Mouse (Mus musculus): ENCODE data around the gene Slc5a11. TPM values are rescaled to one million over a fixed set of nuclear protein-coding genes. Genes with fewer than 3 reads are reported as not detected.

Slc5a11 gene
- total RNA-seq (2021) = under 1 TPM; 0.16 to 0.19 TPM
- long read RNA-seq, experiment 1 = 0 reads
- long read RNA-seq, experiment 2 = 0 reads

DNA sequence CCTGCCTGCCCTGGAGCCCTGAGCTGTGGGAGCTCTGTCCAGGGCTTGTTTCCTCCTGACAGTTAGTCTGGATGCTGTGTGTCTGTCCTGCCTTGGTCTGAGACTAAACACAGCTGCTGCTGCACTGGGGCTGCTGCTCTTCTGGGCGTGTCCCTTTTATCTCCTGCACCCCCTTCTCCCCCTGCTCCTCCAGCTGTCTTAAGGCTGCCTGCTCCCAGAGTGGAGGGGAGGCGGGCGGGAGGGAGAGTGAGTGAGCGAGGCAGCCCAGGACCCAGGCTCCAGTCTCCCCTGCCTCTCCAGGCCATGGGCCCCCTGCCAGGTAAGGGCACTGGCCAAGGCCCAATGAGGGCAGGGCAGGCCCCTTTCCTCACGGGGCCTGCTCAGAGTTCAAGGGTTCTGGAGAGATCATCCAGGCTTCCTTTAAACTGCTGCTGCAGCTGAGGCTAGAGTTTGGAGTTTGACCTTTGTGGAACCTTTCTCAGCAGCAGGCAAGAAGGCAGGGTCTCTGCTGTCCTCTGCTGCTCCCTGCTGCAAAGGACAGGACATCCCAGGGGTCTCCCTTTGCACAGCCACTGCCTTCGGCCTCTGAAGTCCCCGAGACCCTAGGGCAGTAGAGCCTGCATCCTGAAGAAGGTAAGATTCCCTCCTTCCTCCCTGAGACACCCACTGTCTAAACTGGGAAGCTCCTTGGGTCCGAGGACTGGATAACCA lies at the start of gene Slc5a11:
Slc5a11 (plus strand) TSS at position 416 of the 711 bp plus-strand sequence.
- DNase-seq (ENCODE audit: low spot score in 2 of 2) = no peak

DNA sequence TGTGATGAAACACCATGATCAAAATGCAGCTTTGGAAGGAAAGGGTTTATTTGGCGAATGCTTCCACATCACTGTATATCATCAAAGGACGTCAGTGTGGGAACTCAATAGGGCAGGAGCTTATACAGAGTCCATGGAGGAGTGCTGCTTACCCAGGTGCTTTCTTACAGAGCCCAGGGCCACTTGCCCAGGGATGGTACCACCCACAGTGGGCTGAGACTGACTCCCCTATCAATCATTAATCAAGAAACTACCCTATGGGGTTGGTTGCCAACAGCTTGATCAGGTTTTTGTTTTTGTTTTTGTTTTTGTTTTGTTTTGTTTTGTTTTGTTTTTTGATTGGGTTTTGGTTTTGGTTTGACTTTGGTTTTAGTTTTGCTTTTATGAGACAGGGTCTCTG lies 47.1 kb upstream of the Slc5a11 start:
- no peak for DNase-seq (ENCODE audit: low spot score in 2 of 2)

DNA sequence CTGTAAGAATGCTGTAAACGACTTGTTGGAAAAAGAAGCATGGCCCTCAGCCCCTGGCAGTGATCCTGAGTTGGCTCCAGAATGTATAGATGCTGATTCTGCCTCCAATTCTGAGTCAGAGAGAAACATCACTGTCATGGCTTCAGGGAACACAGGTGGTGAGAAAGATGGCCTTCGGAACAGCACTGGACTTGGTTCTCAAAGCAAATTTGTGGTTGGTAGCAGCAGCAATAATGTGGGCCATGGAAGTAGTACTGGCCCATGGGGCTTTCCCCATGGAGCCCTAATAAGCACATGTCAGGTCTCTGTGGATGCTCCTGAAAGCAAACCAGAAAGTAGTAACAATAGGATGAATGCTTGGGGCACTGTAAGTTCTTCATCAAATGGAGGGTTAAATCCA lies 45.0 kb upstream of the Slc5a11 start:
- no peak for DNase-seq (ENCODE audit: low spot score in 2 of 2)

DNA sequence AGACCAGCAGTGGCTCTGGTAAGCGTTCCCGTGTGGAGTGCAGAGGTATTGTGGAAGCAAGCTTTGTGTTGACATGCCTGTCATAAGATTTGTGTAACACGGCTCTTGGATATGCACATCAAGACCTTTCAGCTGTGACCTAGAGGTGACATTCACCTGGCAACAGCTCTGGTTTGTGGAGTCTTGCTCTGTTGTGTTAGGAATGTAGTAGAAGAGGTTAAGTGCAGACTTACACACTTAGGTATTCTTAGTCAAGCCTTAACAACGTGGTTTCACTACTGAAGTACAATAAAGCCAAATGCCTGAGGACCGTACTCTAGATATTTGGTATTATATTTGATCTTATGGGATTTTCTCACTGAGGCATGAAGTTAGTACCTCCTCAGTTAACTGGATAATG lies 42.5 kb upstream of the Slc5a11 start:
- DNase-seq (ENCODE audit: low spot score in 2 of 2) = no peak

DNA sequence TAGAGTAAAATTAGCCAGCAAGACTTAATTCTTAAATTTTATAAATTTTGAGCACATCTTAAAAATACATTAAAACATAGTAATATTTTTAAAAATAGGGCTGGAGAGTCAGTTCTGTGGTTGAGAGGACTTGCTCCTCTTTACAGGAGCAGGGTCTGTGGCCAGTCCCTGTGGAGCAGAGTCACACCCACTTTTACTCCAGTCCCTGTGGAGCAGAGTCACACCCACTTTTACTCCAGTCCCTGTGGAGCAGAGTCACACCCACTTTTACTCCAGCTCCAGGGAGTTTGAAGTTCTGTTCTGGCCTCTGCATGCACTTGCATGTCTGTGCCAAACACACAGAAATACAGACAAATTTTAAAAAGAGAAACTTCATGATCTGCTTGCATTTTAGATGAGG lies 37.4 kb upstream of the Slc5a11 start:
- DNase-seq (ENCODE audit: low spot score in 2 of 2) = no peak

DNA sequence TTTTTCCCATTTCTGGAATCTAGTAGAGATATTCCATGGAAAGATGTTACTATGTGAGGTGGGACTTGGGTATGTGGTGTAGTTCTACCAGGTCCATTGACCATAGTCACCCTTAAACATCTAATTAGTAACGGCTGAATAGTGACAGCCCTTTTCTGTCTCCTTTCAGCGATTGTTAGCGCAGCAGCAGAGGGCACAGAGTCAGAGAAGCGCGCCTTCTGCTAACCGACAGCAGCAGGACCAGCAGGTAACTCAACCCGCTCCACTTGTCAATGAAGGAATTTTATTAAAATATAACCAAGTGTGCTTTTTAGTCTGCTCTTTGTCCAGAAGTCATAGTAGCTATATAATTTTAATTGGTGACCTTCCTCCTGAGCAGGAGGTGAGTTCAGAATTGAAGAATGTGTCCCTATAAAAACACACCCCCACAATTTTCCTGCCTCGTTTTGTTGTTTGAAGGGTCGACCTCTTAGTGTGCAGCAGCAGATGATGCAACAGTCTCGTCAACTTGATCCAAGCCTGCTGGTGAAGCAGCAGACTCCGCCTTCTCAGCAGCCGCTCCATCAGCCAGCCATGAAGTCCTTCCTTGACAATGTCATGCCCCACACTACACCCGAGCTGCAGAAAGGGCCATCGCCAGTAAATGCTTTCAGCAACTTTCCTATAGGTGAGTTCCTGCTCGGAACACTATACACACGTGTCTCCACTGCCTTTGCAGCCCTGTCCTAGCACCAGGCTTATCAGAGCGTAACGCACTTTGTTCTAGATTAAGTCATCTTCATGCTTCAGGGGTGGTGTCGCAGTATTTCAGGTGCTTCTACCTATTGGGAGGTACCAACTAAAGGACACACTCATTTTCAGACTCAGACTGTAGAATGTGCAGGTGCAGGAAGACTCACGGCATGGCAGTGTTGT lies 32.5 kb upstream of the Slc5a11 start:
- DNase-seq (ENCODE audit: low spot score in 2 of 2) = no peak

DNA sequence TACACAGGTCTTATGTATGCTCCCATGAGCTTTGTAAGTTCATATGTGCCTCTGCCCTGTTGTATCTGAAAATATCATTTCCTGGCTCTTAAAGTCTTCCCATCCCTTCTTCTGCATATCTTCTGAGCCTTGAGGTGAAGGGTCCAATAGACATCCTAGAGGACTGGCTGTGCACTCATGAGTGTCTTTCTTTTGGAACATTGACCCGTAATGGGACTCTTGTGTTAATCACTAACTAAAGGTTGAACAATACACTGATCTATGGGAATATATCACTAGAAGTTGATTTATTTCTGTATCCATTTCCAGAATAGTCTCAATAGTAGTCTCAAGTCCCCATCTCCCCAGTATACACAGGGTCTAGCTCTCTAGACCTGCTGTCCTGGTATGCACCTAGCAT lies 29.7 kb upstream of the Slc5a11 start:
- no peak for DNase-seq (ENCODE audit: low spot score in 2 of 2)

DNA sequence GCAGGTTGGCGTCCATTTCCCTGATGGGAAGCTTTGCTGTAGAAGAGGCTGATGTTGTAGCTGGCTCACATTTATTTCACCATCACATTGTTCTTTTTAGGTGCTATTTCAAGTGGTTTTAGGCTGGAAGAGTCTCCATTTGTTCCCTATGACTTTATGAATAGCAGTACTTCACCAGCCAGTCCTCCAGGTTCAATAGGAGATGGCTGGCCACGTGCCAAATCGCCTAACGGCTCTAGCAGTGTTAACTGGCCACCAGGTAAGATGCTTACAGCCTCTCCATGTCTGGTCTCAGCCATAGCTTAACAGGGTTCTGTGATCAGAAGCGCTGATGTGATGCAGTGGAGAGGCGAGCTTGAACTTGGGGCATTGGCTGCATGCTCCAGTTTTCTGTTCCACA lies 28.1 kb upstream of the Slc5a11 start:
- no peak for DNase-seq (ENCODE audit: low spot score in 2 of 2)

DNA sequence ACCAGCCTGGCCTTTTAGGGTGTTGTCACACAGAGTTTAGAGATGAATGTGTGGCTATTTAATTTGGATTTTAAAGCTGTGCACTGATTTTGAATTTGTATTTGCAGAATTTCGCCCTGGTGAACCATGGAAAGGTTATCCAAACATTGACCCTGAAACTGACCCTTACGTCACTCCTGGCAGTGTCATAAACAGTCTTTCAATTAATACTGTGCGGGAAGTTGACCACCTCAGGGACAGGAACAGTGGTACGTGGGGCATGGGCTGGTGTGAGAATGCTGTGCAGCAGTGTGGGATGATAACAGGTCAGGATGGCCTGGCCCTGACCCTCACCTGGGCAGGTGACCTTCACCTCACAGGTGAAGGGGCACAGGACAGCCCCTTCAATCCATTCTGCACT lies 27.3 kb upstream of the Slc5a11 start:
- no peak for DNase-seq (ENCODE audit: low spot score in 2 of 2)

DNA sequence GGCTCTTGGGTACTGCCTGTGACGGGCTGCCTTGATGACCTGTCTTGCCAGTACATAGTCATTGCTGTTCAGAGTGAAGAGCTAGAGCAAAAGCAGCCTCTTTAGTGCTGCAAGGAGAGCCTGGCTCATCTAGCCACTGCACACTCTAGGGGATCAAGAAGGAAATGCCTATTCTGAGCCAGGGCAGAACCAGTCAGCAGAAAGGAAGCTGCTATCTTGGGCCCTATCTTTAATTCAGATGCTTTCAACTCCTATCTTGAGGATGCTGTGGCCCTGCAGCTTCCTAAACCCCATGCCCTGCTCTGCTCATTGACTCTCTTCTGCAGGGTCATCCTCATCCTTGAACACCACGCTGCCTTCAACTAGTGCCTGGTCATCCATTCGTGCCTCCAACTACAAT lies 26.1 kb upstream of the Slc5a11 start:
- DNase-seq (ENCODE audit: low spot score in 2 of 2) = no peak

DNA sequence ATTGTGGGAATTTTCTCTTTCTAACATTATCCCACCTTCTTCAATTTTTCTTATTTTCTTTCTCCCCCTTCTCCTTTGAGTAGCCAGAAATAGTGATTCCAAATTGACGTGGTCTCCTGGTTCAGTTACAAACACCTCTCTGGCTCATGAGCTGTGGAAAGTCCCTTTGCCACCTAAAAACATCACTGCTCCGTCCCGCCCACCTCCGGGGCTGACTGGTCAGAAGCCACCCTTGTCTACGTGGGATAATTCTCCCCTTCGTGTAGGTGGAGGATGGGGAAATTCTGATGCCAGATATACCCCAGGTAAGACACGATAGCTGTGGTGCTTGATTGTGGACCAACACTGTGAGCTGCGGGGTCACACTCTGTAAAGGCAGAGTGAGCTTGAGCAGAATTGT lies 24.8 kb upstream of the Slc5a11 start:
- DNase-seq (ENCODE audit: low spot score in 2 of 2) = no peak

DNA sequence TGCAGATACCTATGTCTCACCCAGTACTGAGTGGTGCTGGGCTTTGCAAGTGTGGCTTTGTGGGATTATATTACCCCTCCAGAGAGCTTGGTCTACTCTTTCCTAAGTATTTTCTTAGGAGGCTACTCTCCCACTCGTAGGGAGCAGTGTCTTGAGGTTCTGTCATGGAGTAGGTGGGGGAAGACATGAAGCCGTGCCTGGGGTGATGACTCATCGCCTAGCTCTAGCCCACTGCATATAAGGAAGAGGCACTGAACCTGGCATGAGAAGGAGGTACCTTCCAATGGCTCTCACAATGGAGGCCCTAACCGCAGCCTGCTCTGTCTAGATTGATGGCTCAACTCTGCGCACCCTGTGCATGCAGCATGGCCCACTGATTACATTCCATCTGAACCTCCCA lies 22.8 kb upstream of the Slc5a11 start:
- no peak for DNase-seq (ENCODE audit: low spot score in 2 of 2)

DNA sequence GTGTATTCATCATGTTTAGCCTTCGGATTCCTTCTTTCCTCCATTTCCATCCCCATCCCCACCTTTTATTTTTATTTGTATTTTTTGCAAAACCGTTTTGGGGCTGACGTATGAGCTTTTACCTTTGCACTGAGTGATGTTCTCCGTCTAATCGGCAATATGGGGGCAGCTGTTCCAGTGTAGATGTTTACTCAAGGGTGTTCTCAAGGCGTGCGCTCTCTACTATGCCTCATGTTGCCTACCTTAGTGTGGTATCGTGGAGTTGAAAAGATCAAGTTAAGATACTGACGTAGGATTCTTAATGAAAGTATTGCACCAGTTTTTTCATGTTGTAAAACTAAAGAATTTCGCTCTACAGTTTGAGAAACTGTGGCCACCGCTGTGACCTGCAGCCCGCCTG lies 21.4 kb upstream of the Slc5a11 start:
- DNase-seq (ENCODE audit: low spot score in 2 of 2) = no peak

DNA sequence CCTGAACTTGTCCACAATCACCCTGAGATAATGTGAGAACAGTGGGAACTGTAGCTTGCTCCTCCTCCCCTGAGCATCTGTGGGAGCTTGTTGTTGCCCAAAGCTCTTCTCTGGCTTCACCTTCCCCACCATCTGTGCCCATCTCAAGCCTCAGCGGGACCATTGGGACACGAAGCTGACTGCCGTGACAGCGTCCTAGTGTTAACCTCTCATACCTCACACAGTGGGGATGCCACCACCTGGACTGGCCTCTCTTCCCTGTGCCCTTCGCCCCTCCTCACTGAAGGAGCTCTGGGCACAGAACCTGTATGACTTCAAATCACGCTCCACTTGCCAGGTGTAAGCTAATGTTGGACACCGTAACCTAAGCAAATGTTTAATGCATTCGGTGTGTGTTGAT lies 19.9 kb upstream of the Slc5a11 start:
- no peak for DNase-seq (ENCODE audit: low spot score in 2 of 2)

DNA sequence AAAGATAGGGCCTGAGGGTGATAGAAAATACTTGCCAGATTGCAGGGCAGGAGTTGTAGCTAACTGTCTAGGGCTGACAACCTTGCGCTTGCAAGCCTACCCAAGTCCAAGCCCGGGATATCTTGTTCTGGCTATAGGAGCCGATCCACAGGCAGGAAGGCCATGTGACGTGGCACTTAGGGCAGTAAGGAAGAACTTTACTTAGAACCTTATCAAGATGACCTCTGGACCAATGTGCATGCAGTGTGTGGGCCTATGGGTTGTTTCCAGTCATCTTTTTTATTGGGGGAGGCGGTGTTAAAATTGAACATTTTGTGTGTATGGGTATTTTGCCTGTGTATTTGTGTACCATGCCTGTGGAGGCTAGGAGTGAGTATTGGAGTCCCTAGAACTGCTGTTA lies 18.1 kb upstream of the Slc5a11 start:
- DNase-seq (ENCODE audit: low spot score in 2 of 2) = no peak

DNA sequence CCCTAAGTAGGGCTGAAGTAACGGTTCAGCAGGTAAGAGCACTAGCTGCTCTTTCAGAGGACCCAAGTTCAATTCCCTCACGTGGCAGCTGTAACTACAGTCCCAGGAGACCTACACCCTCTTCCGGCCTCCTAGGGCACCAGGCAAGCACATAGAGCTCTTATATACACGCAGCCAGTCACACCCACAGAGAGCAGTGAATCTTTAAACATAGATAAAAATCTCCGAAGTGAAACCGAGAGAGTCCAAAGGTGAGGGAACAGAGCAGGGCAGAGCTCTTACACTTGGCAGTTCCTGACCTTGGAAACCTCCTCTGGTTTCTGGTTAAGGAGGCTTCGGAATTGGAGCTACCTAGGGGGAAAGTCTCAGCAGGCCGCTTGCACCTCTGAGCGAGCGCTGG lies 15.9 kb upstream of the Slc5a11 start:
- DNase-seq (ENCODE audit: low spot score in 2 of 2) = no peak

DNA sequence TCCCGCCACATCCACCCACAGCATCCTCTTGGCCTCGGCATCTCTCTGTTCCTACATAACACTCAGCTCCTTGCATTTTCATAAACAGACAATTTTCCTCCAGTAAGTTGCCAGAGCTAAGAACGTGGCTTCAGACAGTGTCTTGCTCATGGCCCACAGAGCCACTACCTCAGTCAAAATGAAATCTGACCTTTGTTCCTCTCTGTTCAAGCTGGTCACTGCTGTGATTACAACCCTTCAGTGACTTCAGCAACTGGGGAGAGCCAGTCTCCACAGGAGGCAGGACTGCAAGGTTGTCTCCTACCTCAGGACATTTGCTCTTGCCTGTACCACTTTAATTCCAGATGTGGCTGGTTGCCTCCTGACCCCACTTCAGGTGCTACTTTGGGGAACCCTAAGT lies 15.4 kb upstream of the Slc5a11 start:
- DNase-seq (ENCODE audit: low spot score in 2 of 2) = no peak

DNA sequence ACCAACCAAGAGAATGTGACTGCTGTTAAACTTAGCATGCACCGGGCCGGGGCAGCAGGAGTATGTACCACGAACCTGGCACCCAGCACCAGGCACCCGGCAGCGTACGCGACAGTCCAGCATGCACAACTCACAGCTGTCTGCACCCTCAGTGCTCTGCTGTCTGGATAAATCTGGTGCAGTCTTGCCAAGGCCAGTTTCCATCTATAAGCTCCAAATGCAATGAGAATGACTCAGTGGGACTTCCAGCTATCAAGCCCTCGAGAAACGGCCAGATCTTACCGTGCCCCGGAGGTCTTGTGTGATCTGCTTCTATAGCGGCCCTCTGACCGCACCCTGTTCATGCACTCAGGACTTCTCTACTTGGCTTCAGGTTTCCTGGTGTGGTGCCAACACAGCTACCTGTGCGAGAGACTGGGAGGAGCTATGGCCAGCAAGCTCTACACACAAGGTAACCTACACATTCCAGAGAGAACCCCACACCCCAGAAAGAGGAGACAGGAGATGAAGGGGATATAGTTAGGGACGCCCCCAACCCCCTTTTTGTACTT lies 14.8 kb upstream of the Slc5a11 start:
- DNase-seq (ENCODE audit: low spot score in 2 of 2) = no peak

DNA sequence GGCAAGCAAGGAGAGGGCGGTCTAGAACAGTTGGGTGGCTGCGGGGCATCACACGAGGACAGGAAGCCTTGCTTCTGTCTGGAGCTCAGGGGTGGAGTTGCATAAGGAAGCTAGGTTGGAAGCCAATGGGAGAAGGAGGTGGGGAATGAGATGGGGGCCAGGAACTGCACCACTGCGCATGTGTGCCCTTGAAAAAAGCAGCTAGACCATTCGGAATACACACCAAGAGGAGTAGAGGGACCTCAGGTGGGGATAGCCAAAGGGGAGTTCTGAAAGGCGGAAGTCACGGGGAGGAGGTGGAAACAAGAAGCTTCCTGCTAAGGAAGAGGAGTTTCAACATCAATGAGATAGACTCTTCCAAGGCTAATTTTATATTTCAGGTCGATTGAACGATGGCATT lies 13.9 kb upstream of the Slc5a11 start:
- DNase-seq (ENCODE audit: low spot score in 2 of 2) = no peak

DNA sequence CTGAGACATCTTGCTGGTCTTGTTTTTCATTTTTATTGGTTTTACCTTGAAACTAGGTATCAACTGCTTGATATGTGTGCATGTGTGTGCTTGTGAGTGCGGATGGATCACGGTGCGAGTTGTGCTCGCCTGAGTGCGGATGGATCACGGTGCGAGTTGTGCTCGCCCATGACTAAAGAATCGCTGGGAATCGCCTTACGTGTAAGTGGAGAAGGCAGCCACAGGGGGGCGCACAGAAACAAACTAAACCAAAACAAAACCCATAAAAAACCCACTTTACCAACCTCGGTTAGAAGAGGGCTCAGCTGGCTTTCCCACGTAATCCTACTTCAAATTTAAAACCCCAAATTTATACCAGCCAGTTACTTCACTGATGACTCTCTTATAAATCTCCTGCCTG lies 9.3 kb upstream of the Slc5a11 start:
- peak; percentile 55 to 71 for DNase-seq (ENCODE audit: low spot score in 2 of 2)

DNA sequence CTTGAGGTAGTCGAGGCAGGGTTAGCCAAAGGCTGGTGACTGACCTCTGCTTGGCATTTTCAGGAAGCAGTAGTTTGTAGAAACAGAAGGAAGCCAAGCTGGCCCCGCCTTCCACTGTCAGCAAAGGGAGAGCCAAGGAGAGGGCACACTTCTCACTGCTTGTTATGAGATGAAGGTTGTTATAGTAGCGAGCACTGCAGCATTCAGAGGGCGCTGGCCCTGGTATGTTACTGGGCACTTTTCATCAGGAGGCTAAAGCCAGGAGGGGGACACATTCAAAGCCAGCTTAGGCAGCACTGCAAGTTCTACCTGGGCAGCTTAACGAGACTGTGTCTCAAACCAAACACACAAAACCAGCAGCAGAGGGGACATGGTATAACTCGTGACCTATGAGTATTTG lies 7.0 kb upstream of the Slc5a11 start:
- DNase-seq (ENCODE audit: low spot score in 2 of 2) = no peak

DNA sequence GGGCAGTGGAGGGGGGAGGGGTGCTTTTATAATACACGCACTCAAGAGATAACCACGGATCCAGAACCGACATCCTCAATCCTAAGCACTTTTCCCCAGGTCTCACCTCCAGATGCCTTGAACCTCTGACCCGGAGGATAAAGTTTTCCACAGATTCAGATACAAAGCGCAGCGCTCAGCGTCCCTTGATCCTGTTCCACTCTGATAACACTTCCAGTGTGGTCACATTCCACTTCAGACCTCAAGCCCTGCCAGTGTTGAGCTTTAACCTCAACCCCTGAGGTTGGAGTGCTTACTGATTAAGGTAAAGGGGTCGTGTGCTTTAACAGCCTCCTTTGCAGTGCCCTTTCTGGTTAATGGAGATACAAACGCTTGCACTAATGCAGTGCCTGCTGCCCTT lies 4.7 kb upstream of the Slc5a11 start:
- DNase-seq (ENCODE audit: low spot score in 2 of 2) = no peak
